ENCODE assay signal across 8 mouse cellular contexts in genomic region chr3:96268051-96268775, GRCm38 (mm10). TPM values are rescaled to one million over a fixed set of nuclear protein-coding genes. Genes with fewer than 3 reads are reported as not detected.
DNase-seq lines count a peak whose midpoint lies in the region; ATAC-seq and TF ChIP-seq lines count a peak whose summit lies in the region.

Gene Hist2h3b, plus strand, starts transcription at chr3:96268654.

- peak; percentile 66 for ATAC-seq in lung, postnatal 0 days

- no peaks in the 10 kb centered on the region for H3K27me3 ChIP-seq in hindbrain, embryonic 10.5 days (ENCODE audit: insufficient read depth, poor library complexity, severe bottlenecking)
- H3K27me3 ChIP-seq in lung, postnatal 0 days (replicated peaks; ENCODE audit: insufficient read depth, low read length) = no peaks in the 10 kb centered on the region

- TF ChIP-seq EP300 in lung, postnatal 0 days (IDR thresholded peaks at IDR 0.05) = peak; percentile 6; the same call in 1 of the 2 replicates

- no peaks in the 10 kb centered on the region for H3K36me3 ChIP-seq in hindbrain, embryonic 10.5 days
- no peaks in the 10 kb centered on the region for H3K36me3 ChIP-seq in lung, postnatal 0 days (ENCODE audit: insufficient read depth, low read length)

- H3K9me3 ChIP-seq in hindbrain, embryonic 10.5 days = no peaks in the 10 kb centered on the region
- no peaks in the 10 kb centered on the region for H3K9me3 ChIP-seq in lung, postnatal 0 days (ENCODE audit: low read length)

- peak; percentile 84 for DNase-seq in Muller cell, postnatal 12 days (ENCODE audit: inconsistent ontology term)
- peak; percentile 90 for DNase-seq in cerebellum, adult 9-10 months
- DNase-seq in frontal cortex, adult 2 months (ENCODE audit: extremely low spot score in 1 of 2, low spot score in 1 of 2) = peak; percentile 78 to 90
- peak; percentile 82 for DNase-seq in hindbrain, embryonic 10.5 days (ENCODE audit: low spot score)
- peak; percentile 87 for DNase-seq in layer of hippocampus, adult 9-11 months
- DNase-seq in lung, postnatal 0 days (ENCODE audit: low spot score) = peak; percentile 96
- peak; percentile 77 for DNase-seq in ovary, postnatal 14 days (ENCODE audit: low spot score)
- peak; percentile 84 for DNase-seq in thymus, postnatal 14 days

- no peak for TF ChIP-seq CTCF in lung, postnatal 0 days (IDR thresholded peaks at IDR 0.05)

- peak within 1 kb of the TSS; percentile 41; the same call in 1 of the 2 replicates for H3K9ac ChIP-seq in lung, postnatal 0 days (replicated peaks; ENCODE audit: low read depth)

- 25% methylated on average over 30 of the region's 30 CpGs for WGBS in hindbrain, embryonic 10.5 days
- WGBS in lung, postnatal 0 days = 11% methylated on average over 30 of the region's 30 CpGs

- H3K4me1 ChIP-seq in hindbrain, embryonic 10.5 days (replicated peaks) = peaks cover 33% of the 10 kb centered on the region
- H3K4me1 ChIP-seq in lung, postnatal 0 days (ENCODE audit: insufficient read depth, low read depth, low read length) = no peaks in the 10 kb centered on the region

- peak within 1 kb of the TSS; percentile 87 for H3K4me2 ChIP-seq in lung, postnatal 0 days (replicated peaks; ENCODE audit: low read depth, low read length)

- peak within 1 kb of the TSS; percentile 94 for H3K27ac ChIP-seq in hindbrain, embryonic 10.5 days
- peak within 1 kb of the TSS; percentile 92 for H3K27ac ChIP-seq in lung, postnatal 0 days (ENCODE audit: low read length)

- H3K4me3 ChIP-seq in hindbrain, embryonic 10.5 days = peak within 1 kb of the TSS; percentile 66
- peak within 1 kb of the TSS; percentile 49 for H3K4me3 ChIP-seq in lung, postnatal 0 days (ENCODE audit: low read depth, low read length)

RNA-seq across cellular contexts. Expression of gene Hist2h3b, which starts in this region (rescaled TPM):
- polyA plus RNA-seq in frontal cortex, adult 2 months (2012; rRNA removed) = 7.3 and 8.1 TPM in 2 replicates
- 49.7 and 51.9 TPM in 2 replicates for polyA plus RNA-seq in hindbrain, embryonic 10.5 days (2016; fragmentation: Nextera tagmentation; extraction: Ambion mirVana)
- polyA plus RNA-seq in lung, postnatal 0 days (2015; fragmentation: Nextera tagmentation; extraction: Ambion mirVana) = 12.5 and 12.9 TPM in 2 replicates

Comparison
In these comparisons a context has a peak if more than half of its experiments do, and no peak if none do; other contexts are left out.
1. Peak in every context shown above with its lines: DNase-seq, ATAC-seq, H3K4me3 ChIP-seq and H3K27ac ChIP-seq.